Mouse (Mus musculus) heart, adult 9 months (tissue): ENCODE measurements at regions not wholly inside any gene's neighbourhood (a gene's known extent, or its start where the extent isn't known, plus 50 kb on each side); places are given as distances from the start of the nearest gene placed in this dataset.

Experiments used
- DNase-seq, 2 experiments: peaks; one replicate each; pipeline ENCODE4 v3.0.0; 2022; ENCODE audit warnings: low spot score in 2 of 2

GRCm38 (mm10) chr11:19073265-19073664 is 54.5 kb upstream of the Meis1 start:
- no peak for DNase-seq

- no peak for DNase-seq
Observed at GRCm38 (mm10) chr11:19073887-19074564, 55.2 kb upstream of the Meis1 start.

DNA sequence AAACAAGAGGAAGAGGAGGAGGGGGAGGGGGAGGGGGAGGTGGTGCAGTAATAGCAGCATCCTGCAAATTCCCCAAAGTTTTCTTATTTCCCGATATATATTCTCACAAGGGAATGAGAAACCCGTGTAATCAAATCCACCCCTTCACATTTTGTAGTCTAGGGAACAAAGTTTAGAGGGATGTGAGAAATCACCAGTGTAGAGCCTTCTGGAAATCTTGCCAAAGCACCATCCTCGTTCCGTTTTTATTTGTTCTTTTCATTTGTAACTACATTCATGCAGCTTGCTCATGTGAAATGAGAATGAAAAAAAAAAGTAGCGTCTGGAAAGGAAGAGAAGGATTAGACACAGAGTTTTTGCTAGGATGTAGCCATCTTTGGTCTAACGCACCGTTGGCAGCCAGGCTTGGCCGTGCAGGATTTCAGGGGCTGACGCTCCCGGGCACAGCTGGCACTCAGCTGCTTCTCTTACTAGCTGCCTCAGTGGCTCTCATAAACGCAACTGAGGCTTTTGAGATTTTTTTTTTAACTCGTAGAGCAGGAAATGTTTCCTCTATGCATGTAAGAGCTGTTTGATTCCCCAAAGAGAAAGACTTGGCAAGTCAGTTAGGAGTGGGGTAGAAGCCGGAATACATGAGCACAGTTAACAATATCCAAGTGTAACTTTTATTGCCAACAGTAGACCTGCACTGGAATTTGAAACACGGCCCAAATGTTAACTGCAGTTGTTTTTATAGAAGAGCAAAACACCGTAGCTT is 72.5 kb upstream of the Meis1 start:
- peak in 1 of 2 experiments; percentile 12 for DNase-seq

GRCm38 (mm10) chr11:19092967-19093745 is 74.4 kb upstream of the Meis1 start:
- DNase-seq: no peak

- no peak for DNase-seq
Observed at GRCm38 (mm10) chr11:19093749-19094148, 75.0 kb upstream of the Meis1 start.

- DNase-seq: no peak
Observed at GRCm38 (mm10) chr11:19094183-19094582, 75.4 kb upstream of the Meis1 start.

DNA sequence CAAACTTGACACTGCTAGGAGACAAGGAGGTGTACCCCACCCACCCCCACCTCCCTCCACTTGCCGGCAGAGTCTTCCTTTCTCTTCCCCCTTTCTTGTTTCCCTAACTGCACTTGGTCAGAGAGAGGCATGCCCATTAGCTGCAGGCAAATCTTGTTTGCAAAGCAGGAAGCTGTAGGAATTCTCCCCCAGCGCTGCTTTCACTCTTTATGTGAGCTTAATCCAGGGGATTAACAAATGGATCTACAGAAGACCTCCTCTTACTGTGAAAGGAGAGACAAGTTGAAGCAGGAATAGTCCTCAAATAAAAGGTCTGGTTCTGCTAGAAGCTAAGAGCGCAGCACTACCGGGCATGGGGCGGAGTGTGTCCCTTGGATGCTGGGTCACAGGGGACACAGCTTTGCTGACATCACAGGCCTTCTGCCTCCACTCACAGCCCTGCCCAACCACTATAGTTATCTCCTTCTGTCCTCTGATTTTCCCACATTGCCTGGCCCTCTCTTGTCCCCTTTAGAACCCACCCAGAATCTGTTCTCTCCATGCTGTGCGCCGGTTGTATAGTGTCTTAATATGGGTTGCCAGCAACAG is 84.3 kb upstream of the Meis1 start:
- no peak for DNase-seq

GRCm38 (mm10) chr11:19107180-19107579 is 88.4 kb upstream of the Meis1 start:
- no peak for DNase-seq

DNA sequence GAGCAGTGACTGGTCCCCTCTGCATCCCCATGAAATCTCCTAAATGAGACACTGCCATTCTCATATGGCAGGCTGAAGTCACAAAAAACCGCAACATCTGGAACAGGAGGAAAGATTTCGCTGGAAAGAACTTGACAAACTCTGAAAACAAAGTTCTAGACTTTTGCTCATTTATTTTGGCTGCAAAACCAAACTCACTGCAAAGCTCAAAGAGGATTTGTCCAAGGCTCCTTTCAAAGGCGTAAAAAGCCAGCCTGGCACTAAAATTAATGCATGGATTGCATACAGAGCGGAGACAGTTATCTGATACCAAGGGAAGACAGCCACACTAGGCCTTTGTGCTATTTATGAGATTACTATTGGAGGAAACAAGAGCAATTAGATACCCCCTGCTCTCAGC is 90.3 kb upstream of the Meis1 start:
- no peak for DNase-seq

DNA sequence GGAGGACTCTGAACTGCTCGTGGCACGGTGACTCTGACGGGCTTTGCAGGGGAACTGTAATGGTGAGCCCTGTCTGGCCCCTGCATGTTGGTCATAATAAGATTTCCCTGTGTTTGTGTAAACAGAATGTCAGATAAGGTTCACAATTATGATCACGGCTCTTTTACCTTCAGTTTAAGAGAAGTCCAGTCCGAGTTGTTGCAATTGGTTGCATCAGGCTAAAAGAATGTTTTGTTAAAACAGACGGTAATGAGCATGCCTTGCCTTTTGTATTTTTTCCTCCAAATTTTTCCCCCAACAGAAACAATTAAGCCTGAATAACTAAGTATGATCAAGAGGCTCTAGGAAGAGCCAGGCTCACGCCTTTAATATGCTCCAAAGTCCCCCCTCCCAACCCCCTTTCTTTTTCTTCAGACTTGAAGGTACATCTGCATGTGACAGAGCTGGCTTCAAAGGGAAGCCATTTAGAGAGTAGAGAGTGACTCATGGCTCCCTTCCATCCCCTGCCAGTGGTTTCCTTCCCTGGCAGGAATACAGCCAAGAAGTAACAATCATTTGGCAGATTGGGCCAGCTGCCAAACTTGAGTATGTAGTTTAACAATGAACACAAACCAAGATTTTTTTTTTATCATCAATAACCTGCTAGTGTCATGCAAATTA is 93.3 kb upstream of the Meis1 start:
- no peak for DNase-seq

DNA sequence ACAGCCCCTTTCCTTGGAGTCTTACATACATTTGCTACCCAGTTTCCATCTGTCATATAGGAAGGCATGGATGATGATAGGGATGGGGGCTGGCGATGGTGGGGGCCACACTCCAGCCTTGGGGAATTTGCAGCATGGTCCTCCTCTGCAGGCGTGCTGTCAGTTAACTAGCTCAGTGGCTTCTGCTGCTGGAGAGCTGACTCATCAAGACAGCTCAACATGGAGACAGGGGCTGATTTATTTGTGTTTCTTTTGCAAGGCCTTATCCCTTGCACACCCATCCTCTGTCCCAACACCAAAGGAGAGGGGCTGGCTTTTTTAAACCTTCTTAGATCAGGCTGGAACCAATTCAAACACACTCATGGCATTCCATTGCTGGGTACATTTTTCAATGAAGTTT is 98.3 kb upstream of the Meis1 start:
- no peak for DNase-seq

DNA sequence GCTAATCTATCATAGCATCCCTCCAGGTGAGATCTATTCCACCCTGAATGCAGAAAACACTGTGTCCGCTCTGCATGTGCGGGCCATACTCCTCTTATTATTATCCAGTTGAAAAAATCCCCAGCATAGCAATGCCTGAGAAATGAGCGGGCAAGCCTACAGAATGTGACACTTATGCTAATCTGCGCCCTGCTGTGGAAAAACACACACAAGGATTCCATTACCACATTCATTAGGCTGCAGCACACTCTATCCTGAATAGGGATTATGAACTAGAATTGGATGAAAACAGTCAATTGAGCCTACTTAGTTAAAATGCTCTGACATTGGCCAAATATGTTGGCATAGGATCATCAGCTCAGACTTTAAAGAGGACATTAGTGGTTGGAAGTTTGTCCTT is 99.5 kb upstream of the Meis1 start:
- no peak for DNase-seq

- peak; percentile 52 to 55 for DNase-seq
Observed at GRCm38 (mm10) chr11:19119927-19120827, 101.4 kb upstream of the Meis1 start.

- no peak for DNase-seq
Observed at GRCm38 (mm10) chr11:19120871-19121270, 102.1 kb upstream of the Meis1 start.

- DNase-seq: no peak
Observed at GRCm38 (mm10) chr11:19135375-19136050, 116.7 kb upstream of the Meis1 start.

GRCm38 (mm10) chr11:19138423-19138822 is 119.6 kb upstream of the Meis1 start:
- peak; percentile 83 to 88 for DNase-seq

GRCm38 (mm10) chr11:19138831-19139230 is 120.0 kb upstream of the Meis1 start:
- DNase-seq: no peak

GRCm38 (mm10) chr11:19143267-19144000 is 124.6 kb upstream of the Meis1 start:
- peak; percentile 83 to 89 for DNase-seq

DNA sequence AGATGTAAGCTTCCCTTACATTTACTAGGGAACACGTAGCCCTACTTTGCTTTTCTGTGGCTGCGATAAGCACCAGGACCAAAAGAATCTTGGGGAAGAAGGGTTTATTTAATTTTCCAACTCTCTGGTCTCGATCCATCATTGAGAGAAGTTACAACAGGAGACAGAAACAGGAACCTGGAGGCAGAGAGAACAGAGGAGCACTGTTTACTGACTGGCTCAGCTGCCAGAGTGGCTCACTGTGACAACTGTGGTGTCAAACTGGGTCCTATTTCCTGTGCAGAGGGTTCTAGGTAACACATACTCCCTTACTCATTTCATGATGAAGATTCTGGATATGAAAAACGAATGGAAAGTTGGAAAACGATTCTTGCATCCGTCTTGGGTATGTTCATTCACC is 125.7 kb upstream of the Meis1 start:
- no peak for DNase-seq
